Mouse (Mus musculus): Measurements from ENCODE around the gene Ipo9. TPM values are rescaled to one million over a fixed set of nuclear protein-coding genes. Genes with fewer than 3 reads are reported as not detected.

The Ipo9 gene
- polyA plus RNA-seq, 2 experiments, result 19.4 to 26.6 TPM

DNA sequence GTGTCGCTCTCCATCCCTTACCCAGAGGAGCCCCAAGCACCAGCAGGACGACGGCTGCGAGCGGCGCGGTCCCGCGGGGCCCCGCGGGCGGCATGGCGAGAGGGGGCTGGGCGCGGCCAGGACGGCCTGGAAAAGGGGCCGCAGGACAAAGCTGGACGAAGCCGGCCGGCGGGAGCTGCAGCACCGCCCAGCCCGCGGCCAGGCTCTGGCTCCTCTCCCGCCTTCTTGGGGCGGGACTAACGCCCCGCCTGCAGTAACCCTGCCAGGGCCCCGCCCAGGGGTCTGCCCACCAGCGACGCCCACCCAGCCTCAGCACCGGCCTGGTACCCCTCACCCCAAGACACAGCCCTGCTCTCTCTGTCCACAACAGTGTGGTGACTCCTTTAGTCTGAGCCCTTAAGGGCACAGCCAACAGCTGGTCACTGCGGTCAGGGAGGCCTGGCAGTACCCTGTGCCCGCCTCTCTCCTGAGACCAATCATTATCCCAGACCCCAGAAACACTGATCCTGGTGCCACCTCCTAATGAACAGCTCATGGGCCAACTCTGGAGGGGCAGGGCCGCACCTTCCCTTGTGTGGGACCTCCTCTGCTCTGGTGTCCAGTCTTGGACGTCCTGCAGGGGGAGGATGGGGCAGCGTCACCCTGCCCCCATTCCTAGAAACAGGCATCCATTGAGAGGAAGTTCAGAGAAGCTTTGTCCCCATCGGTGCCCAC, 55.3 kb downstream of the Ipo9 start, which contains the start of gene Shisa4:
Gene Shisa4, minus strand, starts transcription at position 370 of the 714 bp plus-strand sequence.
- no peak within 1 kb of the TSS for H3K27ac ChIP-seq
- 4% methylated on average over 27 of the region's 38 CpGs for WGBS (ENCODE audit: insufficient replicate concordance)
- H3K4me1 ChIP-seq (replicated peaks; ENCODE audit: control insufficient read depth in 2 of 2, insufficient read depth in 2 of 2, low read length in 1 of 2), result no peaks in the 10 kb centered on the region
- ATAC-seq (ENCODE audit: insufficient read depth) (peak; percentile 44; the same call in 1 of the 2 replicates), DNase-seq (ENCODE audit: low read depth in 3 of 3, low spot score in 3 of 3) (no peak)
- no peaks in the 10 kb centered on the region for H3K9me3 ChIP-seq (ENCODE audit: control insufficient read depth, low read length)
- peak within 1 kb of the TSS; percentile 66 for H3K4me2 ChIP-seq (ENCODE audit: low read depth)
- H3K36me3 ChIP-seq (replicated peaks; ENCODE audit: control insufficient read depth, insufficient read depth, low read depth), result no peaks in the 10 kb centered on the region
- H3K27me3 ChIP-seq (ENCODE audit: control insufficient read depth, insufficient read depth, low read length), result peaks cover 14% of the 10 kb centered on the region
- no peak within 1 kb of the TSS for H3K9ac ChIP-seq (replicated peaks)
- TF ChIP-seq CTCF (IDR thresholded peaks at IDR 0.05; ENCODE audit: low read depth) (no peak), EP300 (IDR thresholded peaks at IDR 0.05; ENCODE audit: low read depth) (no peak)
- H3K4me3 ChIP-seq (ENCODE audit: insufficient read depth in 1 of 2, low read depth in 2 of 2, low read length in 2 of 2), result peak within 1 kb of the TSS; percentile 21 to 45

DNA sequence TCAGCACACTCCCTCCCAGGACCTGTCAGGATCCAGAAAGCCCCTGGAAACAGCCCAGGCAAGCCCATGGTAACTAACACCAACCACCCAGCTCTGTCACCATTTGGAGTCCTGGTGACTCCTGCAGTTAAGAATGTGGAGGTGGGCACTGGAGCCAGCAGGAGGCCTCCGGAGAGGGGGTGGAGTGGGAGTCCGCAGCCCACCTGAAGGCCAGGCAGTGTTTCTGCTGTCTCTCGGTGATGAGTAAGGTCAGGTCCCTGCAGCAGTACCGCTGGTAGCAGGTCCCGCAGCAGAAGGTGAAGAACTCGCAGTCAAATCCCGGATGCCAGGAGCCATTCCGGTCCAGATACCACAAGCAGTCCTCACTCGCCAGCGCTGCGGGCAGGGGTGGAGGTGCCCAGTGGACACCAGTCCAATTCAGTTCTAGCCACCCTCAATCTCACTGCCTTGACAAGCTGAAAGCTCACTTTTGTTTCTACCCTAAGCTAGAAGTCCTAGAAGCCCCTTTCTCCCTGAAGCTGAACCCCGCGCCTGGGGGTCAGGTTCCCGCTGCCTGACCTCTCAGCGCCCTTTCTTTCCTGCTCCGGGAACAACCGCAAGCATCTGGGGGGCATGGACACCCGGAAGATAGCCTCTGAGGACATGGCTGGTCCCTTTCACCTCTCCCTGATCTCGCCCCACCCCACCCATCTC, 56.0 kb downstream of the Ipo9 start:
- ATAC-seq (ENCODE audit: insufficient read depth) (no peak), DNase-seq (ENCODE audit: low read depth in 3 of 3, low spot score in 3 of 3) (no peak)
- Histone ChIP-seq H3K4me1 (replicated peaks; ENCODE audit: control insufficient read depth in 2 of 2, insufficient read depth in 2 of 2, low read length in 1 of 2) (no peaks in the 10 kb centered on the region), H3K4me3 (ENCODE audit: insufficient read depth in 1 of 2, low read depth in 2 of 2, low read length in 2 of 2) (peak overlapping the region; percentile 21 to 45), H3K4me2 (ENCODE audit: low read depth) (peak overlapping the region; percentile 66), H3K27me3 (ENCODE audit: control insufficient read depth, insufficient read depth, low read length) (peaks cover 14% of the 10 kb centered on the region), H3K36me3 (replicated peaks; ENCODE audit: control insufficient read depth, insufficient read depth, low read depth) (no peaks in the 10 kb centered on the region), H3K9ac (replicated peaks) (no peak overlapping the region), H3K9me3 (ENCODE audit: control insufficient read depth, low read length) (no peaks in the 10 kb centered on the region), H3K27ac (no peak overlapping the region)
- TF ChIP-seq CTCF (IDR thresholded peaks at IDR 0.05; ENCODE audit: low read depth), result no peak
- no peak for TF ChIP-seq EP300 (IDR thresholded peaks at IDR 0.05; ENCODE audit: low read depth)
- 10% methylated on average over 19 of the region's 19 CpGs for WGBS (ENCODE audit: insufficient replicate concordance)

- TF ChIP-seq CTCF (IDR thresholded peaks at IDR 0.05; ENCODE audit: low read depth) (no peak), EP300 (IDR thresholded peaks at IDR 0.05; ENCODE audit: low read depth) (no peak)
- Histone ChIP-seq H3K36me3 (replicated peaks; ENCODE audit: control insufficient read depth, insufficient read depth, low read depth) (no peaks in the 10 kb centered on the region), H3K9ac (replicated peaks) (no peak overlapping the region), H3K4me1 (replicated peaks; ENCODE audit: control insufficient read depth in 2 of 2, insufficient read depth in 2 of 2, low read length in 1 of 2) (no peaks in the 10 kb centered on the region), H3K27me3 (ENCODE audit: control insufficient read depth, insufficient read depth, low read length) (peaks cover 14% of the 10 kb centered on the region), H3K4me2 (ENCODE audit: low read depth) (no peak overlapping the region), H3K9me3 (ENCODE audit: control insufficient read depth, low read length) (no peaks in the 10 kb centered on the region), H3K4me3 (ENCODE audit: insufficient read depth in 1 of 2, low read depth in 2 of 2, low read length in 2 of 2) (no peak overlapping the region), H3K27ac (no peak overlapping the region)
- 53% methylated on average over 4 of the region's 4 CpGs for WGBS (ENCODE audit: insufficient replicate concordance)
- DNase-seq (ENCODE audit: low read depth in 3 of 3, low spot score in 3 of 3) (no peak), ATAC-seq (ENCODE audit: insufficient read depth) (no peak)
Measured at GRCm38 (mm10) chr1:135373171-135373677, 57.1 kb downstream of the Ipo9 start.

DNA sequence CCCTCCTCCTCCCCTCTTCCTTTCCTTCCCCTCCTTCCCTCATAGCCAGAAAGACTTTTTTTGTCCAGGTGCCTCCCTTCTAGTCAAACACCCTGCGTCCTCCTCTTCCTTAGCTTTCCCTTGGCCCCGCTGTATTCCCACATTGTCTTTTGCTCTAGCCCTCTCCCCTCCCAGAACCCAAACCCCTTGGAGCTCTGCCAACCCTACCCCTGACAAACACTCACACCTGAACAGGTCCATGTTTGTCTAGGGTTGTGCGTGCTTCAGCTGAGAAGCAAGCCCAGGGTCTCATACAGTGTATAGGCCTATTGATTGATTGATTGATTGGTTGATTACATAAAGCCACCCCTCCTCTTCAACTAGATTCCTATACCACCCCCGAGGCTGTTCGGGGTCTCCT, 60.9 kb downstream of the Ipo9 start:
- TF ChIP-seq CTCF (IDR thresholded peaks at IDR 0.05; ENCODE audit: low read depth) (no peak), EP300 (IDR thresholded peaks at IDR 0.05; ENCODE audit: low read depth) (no peak)
- Histone ChIP-seq H3K27ac (no peak overlapping the region), H3K4me2 (ENCODE audit: low read depth) (no peak overlapping the region), H3K4me3 (ENCODE audit: insufficient read depth in 1 of 2, low read depth in 2 of 2, low read length in 2 of 2) (no peak overlapping the region), H3K9me3 (ENCODE audit: control insufficient read depth, low read length) (no peaks in the 10 kb centered on the region), H3K9ac (replicated peaks) (no peak overlapping the region), H3K27me3 (ENCODE audit: control insufficient read depth, insufficient read depth, low read length) (peaks cover 3% of the 10 kb centered on the region; the same call in 1 of the 2 replicates), H3K36me3 (replicated peaks; ENCODE audit: control insufficient read depth, insufficient read depth, low read depth) (no peaks in the 10 kb centered on the region), H3K4me1 (replicated peaks; ENCODE audit: control insufficient read depth in 2 of 2, insufficient read depth in 2 of 2, low read length in 1 of 2) (no peaks in the 10 kb centered on the region)
- ATAC-seq (ENCODE audit: insufficient read depth) (no peak), DNase-seq (ENCODE audit: low read depth in 3 of 3, low spot score in 3 of 3) (no peak)
- WGBS (ENCODE audit: insufficient replicate concordance), result 59% methylated on average over 5 of the region's 5 CpGs

DNA sequence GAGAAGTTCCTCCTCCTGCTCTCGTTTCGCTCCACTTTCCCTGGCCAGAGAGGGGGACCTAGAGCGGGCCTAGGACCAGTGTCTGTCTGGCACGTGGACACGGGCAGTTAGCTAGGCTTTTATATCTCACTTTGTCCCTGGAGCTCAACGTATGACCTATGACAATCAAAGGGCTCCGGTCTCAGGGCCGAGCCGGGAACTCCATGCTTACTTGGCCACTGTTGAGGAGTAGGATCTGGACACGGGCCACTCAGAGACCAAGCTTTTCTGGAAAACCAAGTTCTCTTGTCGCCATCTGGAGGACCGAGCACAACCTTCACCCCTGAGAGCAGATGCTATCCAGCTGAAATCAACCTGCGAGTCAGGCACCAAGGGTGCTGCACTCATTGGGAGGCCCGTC, 61.3 kb downstream of the Ipo9 start:
- H3K27ac ChIP-seq, result no peak overlapping the region
- H3K36me3 ChIP-seq (replicated peaks; ENCODE audit: control insufficient read depth, insufficient read depth, low read depth), result no peaks in the 10 kb centered on the region
- ATAC-seq (ENCODE audit: insufficient read depth) (no peak), DNase-seq (ENCODE audit: low read depth in 3 of 3, low spot score in 3 of 3) (no peak)
- H3K4me2 ChIP-seq (ENCODE audit: low read depth), result peak overlapping the region; percentile 64
- H3K4me1 ChIP-seq (replicated peaks; ENCODE audit: control insufficient read depth in 2 of 2, insufficient read depth in 2 of 2, low read length in 1 of 2), result no peaks in the 10 kb centered on the region
- no peak for TF ChIP-seq EP300 (IDR thresholded peaks at IDR 0.05; ENCODE audit: low read depth)
- 0 out of 2 replicates have a peak, but pooled peaks have one; percentile 8 for TF ChIP-seq CTCF (IDR thresholded peaks at IDR 0.05; ENCODE audit: low read depth)
- H3K9me3 ChIP-seq (ENCODE audit: control insufficient read depth, low read length), result no peaks in the 10 kb centered on the region
- peaks cover under 1% of the 10 kb centered on the region; the same call in 1 of the 2 replicates for H3K27me3 ChIP-seq (ENCODE audit: control insufficient read depth, insufficient read depth, low read length)
- no peak overlapping the region for H3K4me3 ChIP-seq (ENCODE audit: insufficient read depth in 1 of 2, low read depth in 2 of 2, low read length in 2 of 2)
- no peak overlapping the region for H3K9ac ChIP-seq (replicated peaks)
- 12% methylated on average over 14 of the region's 14 CpGs for WGBS (ENCODE audit: insufficient replicate concordance)

Measured in liver, embryonic 14.5 days (tissue).